Mouse (Mus musculus): ENCODE results near the gene P2ry14.
"Not testable (repeated sequence)": the region's sequence is repeated elsewhere in the genome, so short reads cannot be mapped to it uniquely, and the experiment has no call there.

Gene P2ry14

GRCm38 (mm10) chr3:59102146-59102545 is 51.3 kb downstream of the P2ry14 start:
- no peak for DNase-seq

- DNase-seq = no peak
These were observed 52.0 kb downstream of the P2ry14 start, which contains the start of gene Gpr171 for GRCm38 (mm10) chr3:59101218-59101986. Gpr171 (minus strand) TSS chr3:59101821.

- no peak for DNase-seq
These were observed 54.9 kb downstream of the P2ry14 start for GRCm38 (mm10) chr3:59098540-59098939.

- no peak for DNase-seq
These were observed 56.0 kb downstream of the P2ry14 start for GRCm38 (mm10) chr3:59097421-59097820.

GRCm38 (mm10) chr3:59092702-59093101 is 60.7 kb downstream of the P2ry14 start:
- no peak for DNase-seq

GRCm38 (mm10) chr3:59080919-59081318 is 72.5 kb downstream of the P2ry14 start:
- peak; percentile 41 for DNase-seq

- no peak for DNase-seq
These were observed 73.0 kb downstream of the P2ry14 start for GRCm38 (mm10) chr3:59080293-59080916.

GRCm38 (mm10) chr3:59079327-59079726 is 74.1 kb downstream of the P2ry14 start:
- DNase-seq = peak; percentile 70

- no peak for DNase-seq
These were observed 74.8 kb downstream of the P2ry14 start for GRCm38 (mm10) chr3:59078585-59078984.

GRCm38 (mm10) chr3:59077278-59077677 is 76.1 kb downstream of the P2ry14 start:
- DNase-seq = peak; percentile 44

- DNase-seq = not testable (repeated sequence)
These were observed 84.3 kb downstream of the P2ry14 start for GRCm38 (mm10) chr3:59069071-59069470.

GRCm38 (mm10) chr3:59066558-59067294 is 86.7 kb downstream of the P2ry14 start:
- DNase-seq = no peak

GRCm38 (mm10) chr3:59065937-59066336 is 87.5 kb downstream of the P2ry14 start:
- DNase-seq = no peak
